Mouse (Mus musculus): Measurements from ENCODE around the gene Arid3c.
"Not testable (repeated sequence)": the region's sequence is repeated elsewhere in the genome, so short reads cannot be mapped to it uniquely, and the experiment has no call there.

Gene Arid3c

DNA sequence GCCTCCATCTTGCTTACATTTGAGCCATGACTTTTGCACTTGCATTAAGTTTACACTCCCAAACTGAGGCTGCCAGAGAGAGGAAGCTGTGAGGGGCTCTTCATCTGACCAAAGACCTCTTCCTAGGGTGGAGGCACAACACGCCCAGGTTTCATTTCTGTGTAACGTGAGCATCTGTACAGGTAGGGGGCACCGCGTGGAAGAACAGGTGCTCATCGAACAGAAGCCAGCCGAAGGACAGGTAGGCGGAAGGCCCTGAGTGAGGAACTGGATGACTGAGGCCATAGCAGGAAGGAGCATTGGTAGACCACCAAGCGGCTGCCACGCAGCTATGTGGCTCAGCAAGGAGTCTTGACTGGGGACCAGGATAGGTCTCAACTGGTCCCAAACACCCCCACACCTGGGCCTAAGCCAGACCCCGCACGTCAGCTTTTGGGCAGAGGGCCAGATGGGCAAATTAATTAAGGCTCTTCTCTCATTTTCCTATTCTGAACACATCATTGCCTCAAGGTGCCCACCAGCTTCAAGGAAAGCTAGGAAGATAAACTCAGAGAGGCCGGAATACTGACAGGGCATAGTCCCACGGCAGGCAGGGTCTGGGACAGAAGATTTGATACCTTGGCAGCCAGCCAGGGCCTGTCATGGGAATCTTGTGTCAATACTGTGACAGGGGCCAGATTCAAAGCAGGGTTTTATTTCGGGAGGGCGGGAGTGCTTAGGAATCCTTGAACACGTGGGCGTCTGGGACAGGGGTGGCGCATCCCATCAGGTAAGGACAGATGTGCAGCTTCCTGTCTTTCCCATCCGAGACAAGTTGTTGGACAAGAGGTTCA, 24.8 kb downstream of the Arid3c start:
- no peak for DNase-seq (ENCODE audit: low read depth in 1 of 2, low spot score in 2 of 2)

DNA sequence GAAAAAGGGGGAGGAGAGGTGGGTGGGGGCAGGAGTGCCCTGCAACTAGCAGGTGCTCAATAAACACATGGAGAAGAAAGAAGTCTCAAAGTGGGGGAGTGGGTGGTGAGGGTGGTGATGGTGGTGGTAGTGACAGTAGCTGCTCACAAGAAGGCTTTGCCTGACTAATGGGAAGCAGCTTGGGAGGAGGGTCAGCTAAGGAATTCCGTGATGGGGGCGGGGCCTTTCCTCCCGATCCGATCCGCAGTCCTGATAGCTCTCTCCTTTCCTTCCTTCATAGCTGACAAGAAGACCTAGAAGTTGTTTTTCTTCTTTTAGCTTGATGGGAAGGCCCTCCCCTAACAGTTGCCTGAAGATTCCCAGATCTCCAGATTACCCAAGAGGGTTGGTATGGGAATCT, 26.3 kb downstream of the Arid3c start:
- no peak for DNase-seq (ENCODE audit: low read depth in 1 of 2, low spot score in 2 of 2)

DNA sequence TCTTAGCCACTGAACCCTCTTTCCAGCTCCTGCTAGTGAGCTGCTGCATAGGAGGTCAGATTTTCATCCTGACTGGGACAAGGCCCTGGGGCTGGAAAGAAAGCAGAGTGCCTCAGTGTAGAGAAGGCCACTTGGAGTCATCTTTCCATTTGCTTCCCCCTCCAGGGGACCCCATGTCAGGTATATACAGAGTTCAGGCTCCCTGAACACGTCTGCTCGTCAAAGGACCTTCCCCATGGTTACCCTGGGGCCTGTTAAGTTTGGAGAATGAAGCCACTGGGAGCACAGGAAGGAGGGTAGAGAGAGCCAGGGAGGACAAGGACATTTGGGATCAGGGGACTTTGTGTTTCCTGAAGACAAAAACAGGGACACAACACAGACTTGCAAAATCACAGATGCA, 28.7 kb downstream of the Arid3c start:
- not testable (repeated sequence) for DNase-seq (ENCODE audit: low read depth in 1 of 2, low spot score in 2 of 2)

DNA sequence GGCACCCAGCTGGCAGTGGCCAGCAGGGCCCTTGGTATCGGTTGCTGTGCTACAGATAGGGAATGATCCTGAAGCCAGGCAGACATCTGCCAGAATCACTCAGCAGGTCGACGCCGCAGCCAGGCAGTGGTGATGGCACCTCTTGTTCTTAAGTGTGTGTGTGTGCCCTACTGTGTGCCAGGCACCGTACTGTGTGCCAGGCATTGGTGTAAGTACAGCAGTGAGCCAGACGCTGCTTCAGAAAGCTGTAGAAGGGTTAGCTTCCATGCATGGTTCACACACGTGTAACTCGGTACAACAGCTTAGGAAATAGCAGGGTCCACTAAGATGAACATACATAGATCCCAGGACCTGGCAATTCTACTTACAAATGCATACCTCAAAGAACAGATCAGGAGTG, 30.7 kb downstream of the Arid3c start:
- not testable (repeated sequence) for DNase-seq (ENCODE audit: low read depth in 1 of 2, low spot score in 2 of 2)

DNA sequence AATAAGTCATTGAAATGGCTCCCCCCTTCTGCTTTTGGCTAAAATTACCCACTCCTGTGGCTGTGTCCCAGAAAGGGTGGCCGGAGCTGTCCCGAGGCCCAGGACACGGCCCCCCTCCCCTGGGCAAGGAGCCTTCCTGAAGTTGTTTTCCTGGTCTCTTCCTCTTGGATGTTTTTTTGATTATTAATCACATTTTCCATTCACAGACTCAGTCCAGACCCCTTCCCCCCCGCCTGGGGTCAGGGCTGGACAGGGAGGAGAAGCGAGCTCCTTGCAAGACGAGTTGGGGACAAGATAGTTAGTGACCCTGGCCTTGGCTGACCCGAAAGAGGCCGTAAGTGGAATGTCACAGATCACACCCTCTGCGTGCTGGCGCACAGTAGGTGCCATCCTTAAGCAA, 31.2 kb downstream of the Arid3c start, which contains the start of gene Il11ra1:
Gene Il11ra1 (plus strand): TSS at position 207 of the 400 bp plus-strand sequence.
- DNase-seq (ENCODE audit: low read depth in 1 of 2, low spot score in 2 of 2): not testable (repeated sequence)

DNA sequence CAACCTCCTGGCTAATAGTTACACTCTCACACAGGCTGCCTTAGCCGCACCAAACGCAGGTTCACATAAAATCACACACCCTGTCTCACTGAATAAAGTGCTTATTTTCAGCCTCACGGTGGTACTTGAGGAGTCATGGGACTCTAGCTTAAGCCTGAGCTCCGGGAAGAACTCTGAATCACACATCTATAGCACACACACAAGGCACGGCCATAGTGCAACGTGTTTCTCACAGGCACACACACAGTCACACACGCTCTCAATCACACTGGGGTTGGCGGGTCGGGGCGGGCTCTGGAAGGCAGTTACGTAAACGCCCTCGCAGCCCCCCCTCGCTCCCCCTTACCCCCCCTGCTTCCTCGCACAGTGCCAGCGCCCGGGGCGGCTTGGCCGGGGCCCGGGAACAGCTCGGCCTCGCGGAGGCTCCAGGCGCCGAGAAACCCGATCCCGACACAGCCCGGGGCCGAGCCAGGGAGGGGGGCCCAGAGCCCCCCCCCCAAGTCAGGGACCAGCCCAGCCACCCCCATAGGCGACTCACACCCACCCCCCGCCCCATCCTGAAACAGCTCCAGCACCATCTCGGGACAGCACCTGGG, 32.4 kb downstream of the Arid3c start:
- not testable (repeated sequence) for DNase-seq (ENCODE audit: low read depth in 1 of 2, low spot score in 2 of 2)

DNA sequence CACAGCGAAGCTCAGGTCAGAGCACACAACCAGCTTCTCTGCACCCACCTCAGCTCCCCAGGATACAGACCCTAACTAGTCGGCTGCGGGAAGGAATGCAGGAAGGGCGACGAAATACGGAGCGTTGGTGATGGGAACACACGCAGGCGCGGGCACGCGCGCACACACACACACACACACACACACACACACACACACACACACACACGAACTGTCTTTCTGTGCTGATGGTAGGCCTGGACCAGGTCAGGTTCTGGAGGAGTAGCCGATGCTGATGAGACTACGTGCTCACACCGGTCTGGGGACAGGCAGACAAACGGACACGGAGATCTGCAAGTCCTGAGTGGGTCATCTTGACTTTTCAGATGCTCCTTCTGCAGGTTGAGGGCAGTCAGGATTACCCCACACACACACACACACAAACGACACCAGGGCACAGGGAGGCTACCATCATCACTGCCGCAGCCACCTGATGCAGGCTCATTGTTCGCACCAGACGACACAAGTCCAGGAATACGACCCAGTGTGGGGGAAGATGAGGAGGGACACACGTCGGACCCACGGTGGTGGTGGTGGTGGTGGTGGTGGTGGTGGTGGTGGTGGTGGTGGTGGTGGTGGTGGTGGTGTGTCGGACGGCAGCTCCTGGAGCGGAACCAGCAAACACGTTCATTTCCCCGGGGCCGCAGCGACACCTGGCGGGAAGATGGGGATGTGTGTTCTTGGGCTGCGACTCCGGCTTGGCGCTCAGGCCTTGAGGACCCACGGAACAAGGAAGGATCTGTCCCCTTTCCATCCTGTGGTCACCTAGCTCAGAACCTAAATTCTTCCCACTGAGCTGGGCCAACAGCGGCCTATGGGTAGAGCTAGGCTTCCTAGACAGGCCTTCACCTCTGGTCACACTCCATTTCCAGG, 33.8 kb downstream of the Arid3c start, which contains the start of gene Cntfr:
Gene Cntfr (minus strand): TSS at position 160 of the 912 bp plus-strand sequence.
- DNase-seq (ENCODE audit: low read depth in 1 of 2, low spot score in 2 of 2): peak; percentile 19 to 70

DNA sequence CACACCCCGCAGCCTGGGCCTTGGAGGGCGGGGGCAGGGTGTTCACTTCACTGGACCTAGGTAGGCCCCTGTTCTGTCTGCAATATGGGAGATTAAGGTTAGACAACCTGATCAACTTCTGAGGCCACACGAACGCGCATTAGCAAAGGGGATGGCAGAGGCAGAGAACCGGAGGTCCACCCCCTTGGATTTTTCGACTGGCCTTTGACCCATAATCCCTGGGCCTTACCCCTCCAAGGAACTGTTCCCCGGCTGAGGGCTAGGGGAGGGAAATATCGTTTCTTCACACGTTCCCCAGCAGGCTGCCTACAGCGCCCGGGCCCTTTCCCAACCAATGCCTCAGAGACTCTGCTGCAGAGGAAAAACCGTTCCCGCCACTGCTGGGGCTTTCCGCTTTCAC, 34.5 kb downstream of the Arid3c start:
- not testable (repeated sequence) for DNase-seq (ENCODE audit: low read depth in 1 of 2, low spot score in 2 of 2)

DNA sequence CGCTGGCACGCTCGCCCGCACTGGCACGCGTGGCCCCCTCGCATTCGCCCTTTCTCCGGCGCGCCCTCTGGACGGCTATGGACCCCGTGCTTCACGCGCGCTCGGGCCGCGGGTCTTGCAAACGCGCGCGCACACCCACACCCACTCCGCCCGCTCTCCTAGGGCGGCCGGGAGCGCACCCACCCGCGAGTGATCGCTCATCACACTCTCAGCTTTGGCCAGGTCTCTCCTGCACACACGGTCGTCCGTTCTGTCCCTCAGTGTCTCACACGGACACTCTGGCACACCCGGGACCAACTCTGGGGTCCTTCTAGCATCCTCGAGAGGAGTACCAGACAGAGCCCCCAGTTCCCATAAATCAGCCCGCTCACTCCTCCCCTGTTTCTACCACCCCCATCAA, 35.1 kb downstream of the Arid3c start:
- not testable (repeated sequence) for DNase-seq (ENCODE audit: low read depth in 1 of 2, low spot score in 2 of 2)

DNA sequence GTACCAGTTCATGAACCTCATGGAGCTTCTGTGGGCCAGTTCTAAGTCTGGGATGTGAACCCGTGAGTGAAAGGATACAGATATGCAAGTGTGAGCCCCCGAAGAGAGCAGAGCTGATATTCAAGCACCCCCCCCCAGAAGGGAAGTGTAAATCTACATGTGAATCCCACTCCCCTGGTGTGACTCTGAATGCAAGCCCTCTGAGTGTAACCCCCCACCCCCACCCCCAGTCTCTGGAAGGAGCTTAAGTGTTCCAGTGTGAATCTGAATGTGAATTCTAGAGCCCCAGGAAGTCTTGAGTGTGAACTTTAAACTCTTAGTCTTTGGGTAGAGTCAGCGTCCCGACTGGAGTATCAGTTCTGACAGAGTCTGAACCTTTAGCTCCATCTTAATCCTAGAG, 37.4 kb downstream of the Arid3c start:
- DNase-seq (ENCODE audit: low read depth in 1 of 2, low spot score in 2 of 2): not testable (repeated sequence)

DNA sequence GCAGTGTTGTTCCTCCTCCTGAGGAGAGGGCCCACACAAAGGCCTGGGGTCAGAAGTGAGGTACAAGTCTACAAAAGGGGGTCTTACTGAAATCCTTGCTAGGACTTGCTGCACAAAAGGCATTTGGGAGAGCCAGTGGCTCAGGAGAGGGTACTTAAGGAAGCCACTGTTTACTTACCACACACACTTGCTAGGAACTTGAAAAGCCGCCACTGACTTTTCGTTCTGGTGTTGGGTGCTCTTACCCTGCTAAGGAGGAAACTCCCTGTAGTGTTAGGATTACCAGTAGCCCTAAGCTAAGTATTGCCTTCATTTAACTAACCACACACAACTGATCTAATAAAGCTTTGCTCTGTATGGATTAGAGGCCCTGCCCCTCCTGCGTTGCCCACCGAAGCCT, 40.9 kb downstream of the Arid3c start:
- DNase-seq (ENCODE audit: low read depth in 1 of 2, low spot score in 2 of 2): not testable (repeated sequence)

DNA sequence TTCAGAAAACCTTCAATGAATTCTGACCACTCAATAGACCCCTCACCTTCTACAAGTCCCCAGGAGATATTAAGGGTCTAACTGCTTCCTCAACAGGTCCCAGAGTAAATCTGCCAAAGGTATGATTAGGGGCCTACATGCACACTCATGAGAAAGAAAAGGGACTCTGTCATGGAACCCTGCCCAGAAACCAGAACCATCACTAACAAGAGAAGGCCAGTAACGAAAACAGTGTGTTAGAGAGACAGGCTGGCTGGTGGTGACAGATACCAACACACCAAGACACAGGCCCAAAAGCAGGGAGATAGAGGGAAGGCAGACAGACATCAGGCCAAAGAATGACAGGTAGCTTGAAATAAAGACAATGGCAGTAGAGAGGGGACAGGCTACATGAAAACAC, 42.4 kb downstream of the Arid3c start:
- not testable (repeated sequence) for DNase-seq (ENCODE audit: low read depth in 1 of 2, low spot score in 2 of 2)

DNA sequence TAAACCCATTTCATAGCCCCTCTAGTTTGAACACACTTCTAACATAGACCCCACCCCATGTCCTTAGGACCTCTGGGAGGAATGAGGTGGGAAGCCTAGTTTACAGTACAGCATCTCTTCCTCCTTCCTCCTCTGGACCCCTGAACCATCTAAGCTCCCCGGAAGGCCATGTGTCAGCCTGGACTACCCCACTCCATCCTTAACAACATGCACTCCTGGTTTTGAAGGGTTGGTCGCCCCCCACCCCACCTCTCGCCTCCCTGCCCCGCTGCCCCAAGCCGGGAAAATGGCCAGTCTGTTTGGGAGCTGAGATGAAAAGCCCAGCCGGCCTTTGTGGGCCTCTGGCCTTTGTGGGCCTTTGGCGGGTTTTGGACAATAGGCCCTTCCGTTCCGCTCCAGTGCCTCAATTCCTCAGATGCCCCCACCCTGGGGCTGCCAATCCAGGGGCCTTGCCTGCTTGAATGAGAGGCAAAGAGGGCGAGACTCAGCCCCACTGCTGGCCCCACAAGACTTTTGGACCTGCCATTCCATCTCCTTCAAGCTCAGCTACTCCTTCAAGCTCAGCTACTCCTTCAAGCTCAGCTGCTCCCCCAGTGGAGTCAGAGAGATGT, 45.0 kb downstream of the Arid3c start:
- not testable (repeated sequence) for DNase-seq (ENCODE audit: low read depth in 1 of 2, low spot score in 2 of 2)

DNA sequence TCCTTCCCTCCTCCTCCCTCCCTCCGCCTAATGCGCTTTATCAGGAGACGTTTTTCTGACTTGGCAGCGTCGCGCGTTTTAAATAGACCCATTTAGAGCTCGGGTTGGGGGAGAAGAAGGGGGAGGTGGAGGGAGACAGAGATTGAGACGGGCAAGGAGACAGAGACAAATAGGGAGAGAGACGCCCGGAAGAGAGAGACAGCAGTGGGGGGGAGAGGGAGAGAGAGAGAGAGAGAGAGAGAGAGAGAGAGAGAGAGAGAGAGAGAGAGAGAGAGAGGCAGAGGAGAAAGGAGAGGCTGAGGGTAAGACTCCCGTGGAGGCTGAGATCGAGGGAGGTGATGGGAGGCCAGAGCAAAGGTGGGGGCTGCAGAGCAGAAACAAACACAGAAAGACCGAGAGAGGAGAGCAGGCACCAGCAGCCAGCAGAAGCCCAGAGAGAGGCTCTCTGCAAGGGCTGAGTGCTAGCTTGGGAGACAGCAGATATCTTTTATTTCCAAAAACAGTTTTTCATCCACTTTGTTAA, 46.0 kb downstream of the Arid3c start:
- not testable (repeated sequence) for DNase-seq (ENCODE audit: low read depth in 1 of 2, low spot score in 2 of 2)

DNA sequence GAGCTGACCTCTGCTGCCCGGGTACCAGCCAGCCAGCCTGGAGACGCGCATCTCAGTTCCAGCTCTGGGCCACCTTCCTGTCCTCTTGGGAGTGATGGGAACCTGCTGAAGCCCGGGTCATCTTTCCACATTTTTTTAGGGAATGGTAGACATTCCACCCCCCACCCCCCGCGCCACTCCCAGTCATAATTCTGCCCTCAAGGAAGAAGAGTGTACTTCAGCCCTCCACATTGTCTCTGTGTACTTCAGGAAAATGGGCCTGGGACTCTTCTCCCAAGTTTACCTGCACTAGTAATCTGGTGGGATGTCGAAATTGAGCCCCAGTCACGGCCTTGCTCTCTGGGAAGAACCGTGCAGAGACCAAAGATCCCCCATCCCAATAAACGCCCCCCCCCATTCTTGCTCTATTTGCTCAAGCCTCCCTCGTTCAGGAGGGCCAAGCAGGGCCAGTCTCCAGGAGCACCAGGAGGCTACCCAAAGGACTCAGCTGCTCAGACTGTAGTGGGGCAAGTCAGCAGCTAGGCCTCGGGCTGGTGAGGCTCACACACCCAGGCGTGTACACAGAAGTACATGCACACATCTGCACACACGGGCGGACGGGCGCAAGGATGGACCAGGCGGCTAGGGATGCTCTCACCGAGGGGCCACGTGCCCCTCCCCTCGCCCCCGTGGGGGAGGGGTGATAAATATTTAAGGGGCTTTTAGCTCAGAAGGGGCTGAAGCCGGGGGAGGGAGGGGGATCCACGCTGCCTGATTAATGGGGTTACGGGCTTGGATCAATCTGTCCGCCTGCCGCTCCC, 46.6 kb downstream of the Arid3c start:
- DNase-seq (ENCODE audit: low read depth in 1 of 2, low spot score in 2 of 2): not testable (repeated sequence)

DNA sequence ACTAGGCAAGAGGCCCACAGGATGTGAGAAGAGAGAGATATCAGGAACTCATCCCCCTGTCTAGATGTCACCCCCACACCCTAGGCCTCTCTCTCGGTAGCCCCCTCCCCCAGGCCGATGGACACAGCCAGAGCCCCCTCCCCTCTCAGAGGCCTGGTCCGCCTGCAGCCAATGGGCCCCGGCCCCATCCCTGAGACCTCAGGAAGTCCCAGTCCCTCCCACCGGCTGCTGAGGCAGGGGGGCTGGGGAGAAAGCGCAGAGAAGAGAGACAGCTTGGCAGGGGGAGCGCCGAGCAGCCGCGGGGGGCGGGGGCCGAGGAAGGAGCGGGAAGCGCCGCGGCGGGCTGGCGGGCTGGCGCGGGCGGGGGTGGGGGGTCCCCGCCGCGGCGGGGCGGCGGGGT, 47.6 kb downstream of the Arid3c start:
- DNase-seq (ENCODE audit: low read depth in 1 of 2, low spot score in 2 of 2): not testable (repeated sequence)

DNA sequence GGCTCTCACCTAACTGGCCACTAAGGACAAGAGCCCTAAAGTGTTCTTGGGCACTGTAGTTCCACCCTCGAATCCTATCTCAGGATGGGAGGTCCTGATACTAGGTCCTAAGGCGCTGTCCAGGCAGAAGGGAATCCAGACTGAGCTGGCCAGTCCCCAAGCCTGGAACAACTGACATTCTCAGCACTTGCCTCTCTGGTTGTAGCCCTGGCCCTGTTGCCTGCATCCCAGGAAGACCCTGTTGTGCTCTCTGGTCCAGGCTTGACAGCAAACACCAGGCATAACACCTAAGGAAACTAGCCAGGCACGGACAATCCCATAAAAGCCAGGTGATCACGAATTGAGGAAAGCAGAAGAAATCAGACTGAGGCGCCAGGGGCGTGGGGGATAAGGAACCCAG, 48.2 kb downstream of the Arid3c start:
- no peak for DNase-seq (ENCODE audit: low read depth in 1 of 2, low spot score in 2 of 2)

DNA sequence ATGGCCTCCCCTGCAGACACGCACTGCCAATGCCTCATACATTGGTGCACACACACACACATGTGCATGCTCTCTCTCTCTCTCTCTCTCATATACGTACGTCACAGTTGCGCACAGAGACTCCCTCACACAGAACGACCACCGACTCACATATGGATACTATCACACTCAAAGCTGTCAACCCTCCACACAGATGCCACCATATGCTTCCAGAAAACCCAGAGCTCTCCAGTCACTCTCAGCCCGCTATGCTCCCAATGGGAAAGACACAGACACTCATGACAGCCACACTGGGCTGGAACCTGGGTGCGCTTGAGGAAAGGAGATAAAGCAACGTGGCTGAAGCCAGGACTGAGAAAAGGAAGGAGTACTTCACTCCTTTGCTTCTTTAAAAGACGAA, 49.0 kb downstream of the Arid3c start:
- DNase-seq (ENCODE audit: low read depth in 1 of 2, low spot score in 2 of 2): no peak

DNA sequence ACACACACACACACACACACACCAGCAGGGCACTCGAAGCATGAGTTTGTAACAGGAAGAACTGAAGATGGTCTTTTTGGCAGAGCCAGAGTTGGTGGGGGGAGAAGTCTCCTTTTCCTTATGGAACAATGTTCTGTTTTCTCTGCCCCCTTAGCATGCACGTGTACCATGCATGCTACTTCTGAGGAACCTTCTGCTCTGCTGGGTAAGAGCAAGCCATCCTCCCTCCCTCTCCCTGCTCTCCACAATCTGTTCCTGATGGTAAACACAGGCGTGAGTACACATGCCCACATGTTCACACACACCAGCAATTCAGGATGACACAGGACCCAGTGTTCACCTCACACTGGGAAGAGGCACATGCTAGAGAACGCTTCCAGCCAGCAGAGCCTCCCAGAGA, 49.8 kb downstream of the Arid3c start:
- DNase-seq (ENCODE audit: low read depth in 1 of 2, low spot score in 2 of 2): no peak

DNA sequence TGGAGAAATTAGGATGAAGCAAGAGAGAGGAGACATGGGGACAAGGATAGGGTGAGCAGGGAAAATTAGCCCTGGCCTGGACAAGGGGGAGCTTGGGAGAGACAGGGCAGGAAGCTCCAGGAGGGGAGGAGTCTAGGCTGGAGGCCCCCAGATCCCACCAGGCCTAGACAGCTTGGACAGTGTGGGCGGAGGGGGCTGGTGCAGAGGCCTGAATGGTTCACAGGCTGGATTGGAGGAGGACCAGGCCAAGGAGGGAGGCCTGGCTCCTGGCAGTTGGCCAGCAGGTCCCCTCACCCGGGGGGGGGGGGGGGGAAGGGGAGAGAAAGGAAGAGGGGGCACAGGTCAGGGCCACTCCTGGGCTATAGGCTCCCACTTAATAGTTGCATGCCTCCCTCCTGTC, 51.7 kb downstream of the Arid3c start:
- DNase-seq (ENCODE audit: low read depth in 1 of 2, low spot score in 2 of 2): no peak

Data from monocyte, adult 2 months (primary cell).